Mouse (Mus musculus): ENCODE results near the gene Hexim1.

DNA sequence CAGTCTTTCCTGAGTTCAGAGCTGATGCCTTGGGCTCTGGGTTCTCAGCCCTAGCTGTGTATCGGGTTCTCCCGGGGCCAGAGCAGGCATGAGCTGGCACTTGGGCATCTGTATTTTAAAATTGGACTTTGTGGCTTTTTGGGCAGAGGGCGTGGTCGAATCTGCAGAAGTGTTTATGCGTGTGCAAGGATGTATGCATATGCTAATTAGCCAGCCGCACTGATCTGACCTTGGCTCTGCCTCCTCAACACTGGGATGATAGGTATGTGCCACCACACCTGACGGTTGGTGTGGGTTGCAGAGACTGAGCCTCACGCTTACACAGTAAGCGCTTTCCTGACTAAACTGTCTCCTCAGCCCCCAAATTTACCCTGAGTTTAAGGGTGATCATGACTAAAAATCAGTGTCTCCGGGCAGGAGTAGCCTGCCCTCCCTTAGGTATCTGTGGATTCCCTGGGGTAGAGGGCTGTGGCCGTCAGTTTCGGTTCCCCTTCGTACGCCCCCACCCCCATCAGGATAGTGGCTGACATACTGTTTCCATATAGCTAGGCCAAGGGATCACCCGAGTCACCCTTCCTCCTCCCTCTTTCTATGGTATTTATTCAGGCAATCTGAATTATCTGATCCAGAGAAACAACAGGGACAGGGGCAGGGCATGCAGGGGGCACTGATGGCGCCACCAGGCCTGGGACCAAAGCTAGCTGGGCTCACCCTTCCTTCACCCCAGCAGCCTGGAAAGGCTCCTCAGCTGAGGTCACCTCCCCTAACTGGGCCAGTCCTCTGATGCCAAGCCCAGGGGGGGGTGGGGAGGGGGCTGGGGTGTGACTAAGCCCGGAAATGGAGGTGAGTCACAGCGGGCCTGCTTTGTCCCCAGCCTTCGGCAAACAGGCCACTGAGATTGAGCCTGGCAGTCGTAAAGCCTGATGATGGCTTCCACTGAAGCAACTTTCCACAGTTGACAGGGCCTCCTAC, 21.9 kb upstream of the Hexim1 start:
- TF ChIP-seq CTCF (conservative IDR thresholded peaks at IDR 0.05; ENCODE audit: insufficient read depth, insufficient read length, low read depth, low read length) (no peak), POLR2A (IDR thresholded peaks at IDR 0.05; ENCODE audit: low read depth, low read length) (no peak)
